Comparison of ENCODE assay signal across 18 mouse cellular contexts in genomic region chr2:145344521-145344920, GRCm38 (mm10).
DNase-seq lines count a peak whose midpoint lies in the region; TF ChIP-seq lines count a peak whose summit lies in the region.
"Had no signal": no experiment of that assay in that cellular context is flagged by ENCODE, and none has a peak within 500 bp of the region (broad histone marks: within the 10 kb centered on the region; RNA-seq: fewer than 3 reads in every experiment).

No protein-coding gene starts in this region.

- H3K27ac ChIP-seq in layer of hippocampus, adult 2 months = peak overlapping the region; percentile 57; the same call in 1 of the 2 replicates
- H3K27ac ChIP-seq: embryonic facial prominence, embryonic 10.5 days; embryonic facial prominence, embryonic 12.5 days; forebrain, embryonic 13.5 days; forebrain, embryonic 15.5 days had no signal

- DNase-seq in layer of hippocampus, adult 2 months (ENCODE audit: low spot score in 2 of 2) = no peak
- no peak for DNase-seq in layer of hippocampus, adult 8-10 months (ENCODE audit: low spot score in 2 of 2)
- DNase-seq in brain, adult 2 months (ENCODE audit: low read depth, low spot score) = peak; percentile 59
- peak; percentile 48 for DNase-seq in telencephalon, adult 2 months (ENCODE audit: low read depth, low spot score)
- no peak for DNase-seq in embryo, embryonic 11 days
- DNase-seq: adrenal gland, adult 8-10 months; adrenal gland, postnatal 14 days; adrenal gland, postnatal 36 days; cerebellum, adult 11 months; cerebellum, adult 18-20 months; cerebellum, adult 8-10 months; cerebellum, postnatal 14 days; cerebellum, postnatal 36 days; forebrain, postnatal 0 days had no signal

- TF ChIP-seq CTCF in layer of hippocampus, adult 2 months (conservative IDR thresholded peaks at IDR 0.05) = no peak

- no peak overlapping the region for H3K4me3 ChIP-seq in layer of hippocampus, adult 2 months
- H3K4me3 ChIP-seq: embryonic facial prominence, embryonic 10.5 days; embryonic facial prominence, embryonic 12.5 days; forebrain, embryonic 13.5 days; forebrain, embryonic 15.5 days had no signal

Comparison
In these comparisons a context has a peak if more than half of its experiments do, and no peak if none do; other contexts are left out.
1. DNase-seq: peak in brain, adult 2 months (single experiment) and telencephalon, adult 2 months (single experiment); none in layer of hippocampus, adult 2 months (0 of 2), layer of hippocampus, adult 8-10 months (0 of 2) and embryo, embryonic 11 days (single experiment).